ENCODE assay signal across 9 mouse cellular contexts in the genomic region with DNA sequence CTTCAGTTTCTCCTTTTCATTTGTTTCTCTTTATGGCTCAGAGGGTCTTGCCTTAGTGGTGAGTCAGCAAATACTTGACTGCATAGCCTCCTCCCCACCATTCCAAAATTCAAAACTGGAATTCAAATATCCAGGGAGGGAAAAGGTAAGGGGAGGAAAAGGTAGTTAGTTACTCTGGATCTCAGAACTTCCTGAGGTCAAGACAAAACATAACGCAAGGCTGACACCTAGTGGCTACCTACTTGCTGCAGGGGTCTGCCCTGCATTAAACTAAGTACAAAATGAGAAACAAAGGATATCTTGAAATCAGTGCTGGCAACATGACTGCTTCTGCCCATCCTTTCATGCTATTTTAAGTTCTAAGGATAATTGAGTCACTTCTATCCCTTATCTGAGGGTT. TPM values are rescaled to one million over a fixed set of nuclear protein-coding genes. Genes with fewer than 3 reads are reported as not detected.
A peak's percentile ranks its signal among the peaks of the same experiment; 100 is the strongest.
DNase-seq lines count a peak whose midpoint lies in the region; ATAC-seq and TF ChIP-seq lines count a peak whose summit lies in the region.
"Had no signal": no experiment of that assay in that cellular context is flagged by ENCODE, and none has a peak within 500 bp of the region (broad histone marks: within the 10 kb centered on the region; RNA-seq: fewer than 3 reads in every experiment).

No protein-coding gene starts in this region.

- no peak overlapping the region for H3K4me2 ChIP-seq in neural tube, embryonic 12.5 days (replicated peaks)
- H3K4me2 ChIP-seq: heart, embryonic 15.5 days had no signal

- H3K4me3 ChIP-seq in gastrocnemius, adult 2 months: no peak overlapping the region
- H3K4me3 ChIP-seq in neural tube, embryonic 12.5 days: no peak overlapping the region
- H3K4me3 ChIP-seq: heart, embryonic 15.5 days had no signal

- intact Hi-C loops in gastrocnemius, adult 2 months (cut with DNase I): no loop called here

- DNase-seq in gastrocnemius, adult 2 months: no peak
- no peak for DNase-seq in gastrocnemius, adult 8-10 months (ENCODE audit: low spot score in 2 of 2)
- DNase-seq in urinary bladder, postnatal 14 days (ENCODE audit: low spot score): peak; percentile 40
- DNase-seq in urinary bladder, postnatal 10 days (ENCODE audit: low spot score): no peak
- DNase-seq in forelimb bud, embryonic 11.5 days (ENCODE audit: low read depth, low spot score): peak; percentile 37
- DNase-seq in layer of hippocampus, postnatal 10 days (ENCODE audit: low spot score in 2 of 2): peak; percentile 24 to 53
- no peak for DNase-seq in cerebellum, adult 11-12 months

- no peak overlapping the region for H3K27ac ChIP-seq in gastrocnemius, adult 2 months
- H3K27ac ChIP-seq in neural tube, embryonic 12.5 days: no peak overlapping the region
- H3K27ac ChIP-seq: heart, embryonic 15.5 days had no signal

- peak; percentile 71; the same call in 1 of the 2 replicates for ATAC-seq in neural tube, embryonic 12.5 days (ENCODE audit: low FRiP score, low read depth)

- TF ChIP-seq CTCF in gastrocnemius, adult 2 months (IDR thresholded peaks at IDR 0.05): peak; percentile 31; the same call in 1 of the 2 replicates

- H3K36me3 ChIP-seq in neural tube, embryonic 12.5 days: no peaks in the 10 kb centered on the region
- H3K36me3 ChIP-seq: heart, embryonic 15.5 days had no signal

- no peaks in the 10 kb centered on the region for H3K27me3 ChIP-seq in neural tube, embryonic 12.5 days (replicated peaks)
- H3K27me3 ChIP-seq: heart, embryonic 15.5 days had no signal

- H3K9ac ChIP-seq in neural tube, embryonic 12.5 days: no peak overlapping the region
- H3K9ac ChIP-seq: heart, embryonic 15.5 days had no signal

- WGBS in neural tube, embryonic 12.5 days: 13% methylated on average over 1 of the region's 1 CpGs

- H3K4me1 ChIP-seq in neural tube, embryonic 12.5 days: no peaks in the 10 kb centered on the region
- H3K4me1 ChIP-seq: heart, embryonic 15.5 days had no signal

- H3K9me3 ChIP-seq in neural tube, embryonic 12.5 days: no peaks in the 10 kb centered on the region
- H3K9me3 ChIP-seq: heart, embryonic 15.5 days had no signal

RNA-seq across cellular contexts. Expression of a gene that starts 37.1 kb away (rescaled TPM):
- total RNA-seq in gastrocnemius, adult 2 months (2021): under 1 TPM in 1 of 2 experiments, not detected in 1; 0.20 TPM
- not detected for total RNA-seq in gastrocnemius, adult 8-10 months (2022)
- not detected for total RNA-seq in layer of hippocampus, postnatal 10 days (2021)
- not detected in 2 replicates for polyA plus RNA-seq in neural tube, embryonic 12.5 days (2016; fragmentation: Nextera tagmentation; extraction: Ambion mirVana)
- polyA plus RNA-seq: heart, embryonic 15.5 days had no signal

Comparison
In these comparisons a context has a peak if more than half of its experiments do, and no peak if none do; other contexts are left out.
1. DNase-seq: peak in urinary bladder, postnatal 14 days (single experiment), forelimb bud, embryonic 11.5 days (single experiment) and layer of hippocampus, postnatal 10 days (2 of 2); none in gastrocnemius, adult 2 months (single experiment), gastrocnemius, adult 8-10 months (0 of 2), urinary bladder, postnatal 10 days (single experiment) and cerebellum, adult 11-12 months (single experiment).